Mouse (Mus musculus): ENCODE data around the gene Tmem98.

The Tmem98 gene

DNA sequence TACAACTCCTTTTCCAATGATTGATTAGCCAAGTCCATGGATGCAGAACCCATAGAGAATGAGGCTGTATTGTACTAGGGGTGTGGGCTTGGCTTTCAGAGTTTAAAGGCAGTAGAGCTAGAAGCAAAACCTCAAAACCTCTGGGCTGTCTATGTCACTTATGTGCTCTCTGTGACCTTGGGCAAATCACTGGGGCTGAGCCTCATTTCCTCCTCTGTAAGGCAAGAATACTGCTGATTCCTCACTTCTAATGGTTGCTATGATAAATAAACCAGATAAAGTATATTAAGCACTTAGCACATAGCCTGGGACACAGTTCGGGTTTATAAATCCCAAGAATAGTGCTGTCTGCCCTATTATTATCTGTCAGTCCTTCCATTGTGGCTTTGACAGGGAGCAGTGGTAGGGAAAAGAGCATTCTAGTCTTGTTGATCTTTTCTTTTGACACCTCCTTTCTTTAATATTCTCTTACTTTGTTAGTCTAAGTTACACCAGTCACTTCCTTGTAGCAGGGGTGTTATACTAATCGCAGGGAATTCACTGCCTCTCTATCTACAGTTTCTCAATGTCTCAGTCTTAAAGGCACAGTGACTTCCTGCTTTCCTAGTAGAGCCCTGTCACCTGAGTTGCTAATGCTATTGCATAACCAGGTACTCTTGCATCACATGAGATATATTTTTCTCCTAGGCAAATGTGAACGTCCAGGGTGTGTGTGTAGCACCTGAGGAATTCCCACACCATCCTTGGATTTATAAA lies 18.1 kb upstream of the Tmem98 start:
- no peak for DNase-seq (ENCODE audit: low read depth, low spot score)

DNA sequence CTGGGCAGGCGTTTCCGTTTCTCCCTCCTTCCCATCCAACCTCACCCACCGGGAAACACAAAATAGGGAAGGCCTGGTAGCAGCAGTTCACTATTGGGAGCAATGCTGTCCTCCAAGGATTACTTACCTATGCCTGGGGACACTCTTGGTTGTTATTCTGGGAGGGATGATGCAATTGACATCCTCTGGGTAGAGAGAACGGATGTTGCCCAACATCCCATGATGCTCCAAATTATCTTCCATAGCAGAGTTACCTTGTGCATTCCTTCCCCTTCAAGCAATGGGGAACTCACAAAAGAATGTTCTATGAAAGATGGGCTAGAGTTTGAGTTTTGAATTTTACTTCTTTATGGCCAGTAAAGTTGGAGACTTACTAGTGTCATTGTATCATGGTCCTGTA lies 16.6 kb upstream of the Tmem98 start:
- no peak for DNase-seq (ENCODE audit: low read depth, low spot score)

DNA sequence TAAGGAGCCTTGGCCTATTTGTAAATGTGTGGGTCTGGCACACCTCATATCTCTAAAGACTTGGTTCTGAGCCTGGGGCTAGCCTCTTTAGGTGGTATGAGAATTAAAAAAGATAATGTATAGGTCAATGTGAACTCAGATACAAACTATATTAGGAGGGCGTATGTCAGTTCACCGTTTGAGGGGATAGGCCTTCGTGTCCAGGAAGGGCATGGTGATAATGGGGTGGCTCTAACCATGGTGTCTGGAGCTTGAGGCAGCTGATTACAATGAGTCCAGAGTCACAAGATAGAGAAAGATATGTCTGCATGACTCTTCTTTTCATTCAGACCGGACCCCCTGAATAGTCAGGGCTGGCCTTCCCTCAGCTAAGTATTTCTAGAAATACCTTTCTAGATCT lies 15.7 kb upstream of the Tmem98 start:
- DNase-seq (ENCODE audit: low read depth, low spot score) = no peak

DNA sequence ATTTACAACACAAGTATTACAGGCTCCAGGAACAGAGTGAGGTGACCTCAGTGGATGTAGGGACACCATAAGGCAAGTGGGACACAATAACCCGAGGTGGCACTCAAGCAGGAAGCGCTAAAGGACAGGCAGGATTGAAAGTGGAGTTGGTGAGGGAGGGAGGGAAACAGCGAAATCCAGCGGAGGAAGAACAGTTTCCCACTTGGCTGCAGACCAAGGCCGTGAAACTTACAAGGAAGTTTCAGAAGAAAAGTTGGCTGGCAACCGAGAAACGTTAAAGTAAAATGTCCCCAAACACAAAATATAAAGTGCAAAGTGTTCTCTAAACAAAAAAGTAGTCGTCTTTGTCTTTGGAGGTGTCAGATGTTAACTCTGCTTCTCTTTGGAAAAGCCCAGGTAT lies 14.5 kb upstream of the Tmem98 start:
- DNase-seq (ENCODE audit: low read depth, low spot score) = no peak

DNA sequence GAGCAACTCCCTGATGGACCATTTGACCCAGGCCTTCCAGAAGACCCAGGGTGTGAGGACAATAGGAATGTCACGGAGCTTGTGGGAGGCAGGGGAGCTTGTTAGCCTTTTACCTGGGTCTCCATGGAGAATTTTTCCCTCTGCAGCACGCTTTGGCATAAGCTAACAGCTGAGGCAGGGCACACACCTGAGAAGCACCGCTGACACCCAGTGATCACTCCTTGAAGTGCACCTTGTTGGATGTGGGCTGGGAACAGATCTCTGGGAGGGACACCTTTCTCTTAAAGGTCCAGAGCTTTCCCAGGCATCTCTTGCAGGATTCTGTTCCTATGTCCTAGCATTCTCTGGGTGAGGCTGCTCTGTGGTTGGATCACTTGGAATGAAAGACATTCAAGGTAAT lies 10.0 kb upstream of the Tmem98 start:
- no peak for DNase-seq (ENCODE audit: low read depth, low spot score)

DNA sequence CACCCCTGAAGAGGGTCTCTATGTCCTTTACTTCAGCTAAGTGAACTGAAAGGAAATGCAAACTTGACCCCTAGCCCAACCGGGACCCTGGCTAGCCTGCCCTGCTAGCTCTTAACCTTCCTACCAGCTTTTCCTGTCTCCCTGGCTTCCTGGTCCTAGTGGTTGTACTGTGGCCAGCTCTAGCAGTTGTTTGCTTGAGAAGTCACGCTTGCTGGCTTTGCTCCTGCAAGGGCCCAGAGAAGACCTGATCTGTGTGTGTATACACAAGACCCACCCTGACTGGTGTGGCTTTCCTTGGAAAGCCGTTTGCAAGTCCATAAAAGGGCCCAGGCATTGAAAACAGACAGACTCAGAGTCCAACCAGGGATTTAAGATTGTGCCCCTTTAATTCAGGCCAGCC lies 7.3 kb upstream of the Tmem98 start:
- no peak for DNase-seq (ENCODE audit: low read depth, low spot score)

DNA sequence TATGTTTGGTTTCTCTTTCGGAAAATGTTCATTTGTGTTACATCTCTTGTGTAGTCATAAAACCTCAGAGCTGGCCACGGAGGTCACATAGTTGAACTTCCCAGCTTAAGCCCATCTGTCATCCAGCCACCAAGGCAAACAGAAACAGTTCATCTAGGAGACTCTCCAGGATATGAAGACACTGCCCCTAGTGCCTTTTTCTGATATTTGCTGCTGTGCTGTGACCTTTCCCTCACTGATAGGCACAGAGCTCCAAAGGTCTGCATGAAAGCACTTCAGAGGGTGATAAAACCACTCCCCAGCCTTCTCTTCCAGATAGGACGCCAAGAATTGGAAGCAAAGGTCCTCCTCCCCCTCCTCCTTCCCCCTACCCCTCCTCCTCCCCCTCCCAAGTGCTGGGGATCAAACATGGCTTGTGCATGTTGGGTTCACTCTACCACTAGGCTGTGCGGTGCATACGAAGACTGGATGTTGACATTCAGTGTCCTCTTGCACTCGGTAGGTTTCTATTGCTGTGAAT lies 1.4 kb upstream of the Tmem98 start:
- DNase-seq (ENCODE audit: low read depth, low spot score) = no peak

DNA sequence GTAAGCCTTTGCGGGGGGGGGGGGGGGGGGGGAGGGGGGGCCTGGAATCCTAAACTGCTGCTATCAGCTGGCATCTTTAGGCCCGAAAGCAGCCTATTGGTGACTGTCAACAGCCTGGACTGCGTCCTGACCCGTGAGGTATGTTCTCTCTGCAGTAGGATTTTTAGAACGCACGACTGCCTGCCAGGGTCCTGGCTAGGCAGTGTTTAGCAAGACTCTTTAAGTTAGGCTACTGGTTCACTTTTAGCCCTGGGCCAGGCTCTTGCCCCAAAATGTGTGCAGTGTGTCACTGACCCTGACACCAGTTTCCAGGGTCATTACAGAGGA lies 346 bp upstream of the Tmem98 start:
- DNase-seq (ENCODE audit: low read depth, low spot score) = no peak

DNA sequence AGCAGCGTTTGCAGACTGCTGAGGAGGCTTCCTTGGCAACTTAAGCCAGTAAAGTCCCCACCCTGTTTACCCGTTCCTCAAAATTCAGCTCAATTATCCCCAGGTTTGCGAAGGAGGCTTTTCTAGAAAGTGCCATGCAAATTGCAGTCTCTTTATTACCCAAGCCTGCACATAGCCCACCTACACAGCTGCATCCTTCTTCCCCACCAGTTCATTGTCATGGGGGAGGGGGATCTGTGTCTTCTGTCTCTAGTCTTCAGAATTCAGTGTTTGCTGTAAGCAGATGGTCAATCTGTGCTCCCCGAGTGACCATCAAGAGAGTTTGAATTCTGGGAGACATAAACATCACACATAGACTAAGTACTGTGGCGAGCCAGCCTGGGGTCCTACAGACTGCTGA lies 1.2 kb downstream of the Tmem98 start:
- DNase-seq (ENCODE audit: low read depth, low spot score) = no peak

DNA sequence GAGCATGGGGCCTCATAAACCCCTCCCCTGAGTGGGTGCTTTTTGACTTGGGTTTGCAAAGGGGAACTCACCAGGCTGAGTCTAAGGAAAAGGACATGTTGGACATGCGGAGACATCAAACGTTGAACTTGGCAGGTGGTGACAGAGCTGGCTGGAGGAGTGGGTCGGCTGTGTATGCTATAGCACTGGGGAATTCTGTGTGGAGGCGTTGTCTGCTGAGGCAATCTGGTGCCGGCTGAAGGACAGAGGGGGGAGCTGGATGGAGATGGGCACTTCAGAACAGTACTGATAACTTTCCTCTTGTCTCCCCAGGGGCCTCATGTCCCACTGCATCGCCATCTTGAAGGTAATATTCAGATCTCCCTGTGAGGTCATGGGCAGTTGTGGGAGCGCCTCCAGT lies 5.4 kb downstream of the Tmem98 start:
- DNase-seq (ENCODE audit: low read depth, low spot score) = peak; percentile 52

DNA sequence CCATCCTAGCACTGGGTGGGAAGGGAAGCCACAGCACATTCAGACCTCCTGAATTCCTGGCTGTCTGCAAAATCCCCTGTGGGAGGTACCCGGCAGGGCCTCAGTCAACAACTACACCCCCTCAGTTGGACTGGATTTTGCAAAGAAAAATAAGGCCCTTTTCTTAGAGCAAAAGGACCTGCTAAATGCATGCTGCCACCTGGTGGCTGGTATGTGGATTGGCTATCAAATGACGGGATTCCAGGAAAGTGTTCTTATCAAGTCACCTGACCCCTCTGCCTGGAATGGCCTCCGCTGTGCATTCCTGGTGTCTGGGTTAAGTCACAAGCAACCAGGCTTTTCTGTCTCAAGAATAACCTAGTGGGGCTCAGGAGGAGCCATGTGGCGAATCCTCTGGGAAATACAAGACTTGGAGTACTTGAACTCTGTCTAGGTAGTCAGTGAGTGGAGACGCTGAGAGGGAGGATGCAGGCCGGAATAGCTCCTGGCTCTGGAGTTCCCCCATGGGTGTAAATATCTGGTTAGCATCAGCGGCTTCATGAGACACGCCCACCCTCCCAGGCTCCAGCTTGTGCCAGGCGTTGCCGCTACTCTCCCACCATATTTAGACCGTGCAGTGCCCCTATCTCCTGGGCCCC lies 8.2 kb downstream of the Tmem98 start:
- peak; percentile 94 for DNase-seq (ENCODE audit: low read depth, low spot score)

DNA sequence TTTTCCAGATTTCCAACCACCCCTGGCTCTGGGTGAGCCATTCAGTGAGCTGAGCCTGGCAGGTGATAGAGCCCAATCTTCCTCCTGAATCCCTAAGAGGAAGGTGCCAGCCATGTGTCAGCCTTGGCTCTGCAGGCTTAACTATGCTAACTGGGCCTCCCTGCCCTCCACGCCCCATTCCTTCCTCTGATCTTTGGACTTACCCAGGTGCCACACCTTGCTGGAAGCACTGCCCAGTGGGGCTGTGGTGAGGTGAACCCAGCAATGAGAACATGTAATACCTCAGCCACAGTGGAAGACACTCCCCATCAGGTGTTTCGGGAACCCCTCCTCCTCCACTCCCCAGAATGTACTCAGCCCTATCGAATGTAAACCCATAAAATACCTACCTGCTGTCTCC lies 10.1 kb downstream of the Tmem98 start:
- DNase-seq (ENCODE audit: low read depth, low spot score) = no peak

DNA sequence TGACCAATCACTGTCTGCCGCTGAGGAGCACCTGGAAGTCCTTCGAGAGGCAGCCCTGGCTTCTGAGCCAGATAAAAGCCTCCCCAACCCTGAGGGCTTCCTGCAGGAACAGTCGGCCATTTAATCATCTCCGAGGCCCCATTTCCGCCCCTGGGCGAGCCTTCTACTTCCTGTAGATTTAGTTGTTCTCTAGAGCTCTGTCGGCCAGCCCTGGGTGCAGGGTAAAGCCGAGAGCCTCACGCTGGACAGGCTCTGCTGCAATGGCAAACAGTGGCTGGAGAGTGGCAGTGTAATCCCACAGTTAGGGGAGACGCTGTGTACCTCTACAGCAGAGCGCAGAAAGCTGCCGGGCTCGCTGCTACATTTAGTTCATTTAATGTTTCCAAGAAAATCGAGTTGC lies 11.3 kb downstream of the Tmem98 start:
- DNase-seq (ENCODE audit: low read depth, low spot score) = peak; percentile 69

DNA sequence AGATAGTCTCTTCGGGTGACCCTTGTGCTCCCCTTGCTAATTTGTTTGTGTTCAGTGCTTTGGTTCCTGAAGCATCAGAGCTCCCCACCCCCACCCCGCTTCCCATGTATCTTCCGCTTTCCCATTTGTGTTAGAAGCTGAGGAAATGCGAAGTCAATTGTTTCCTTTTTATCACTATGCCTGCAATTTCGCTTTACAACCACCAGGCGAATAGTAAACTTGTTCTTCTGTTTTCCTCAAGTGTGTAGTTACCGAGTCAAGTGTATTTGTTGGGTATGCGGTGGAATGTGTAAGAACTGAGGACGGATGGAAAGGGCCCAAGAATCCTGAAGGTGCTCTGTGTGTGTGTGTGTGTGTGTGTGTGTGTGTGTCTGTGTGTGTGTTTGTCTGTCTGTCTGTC lies 11.8 kb downstream of the Tmem98 start:
- no peak for DNase-seq (ENCODE audit: low read depth, low spot score)

DNA sequence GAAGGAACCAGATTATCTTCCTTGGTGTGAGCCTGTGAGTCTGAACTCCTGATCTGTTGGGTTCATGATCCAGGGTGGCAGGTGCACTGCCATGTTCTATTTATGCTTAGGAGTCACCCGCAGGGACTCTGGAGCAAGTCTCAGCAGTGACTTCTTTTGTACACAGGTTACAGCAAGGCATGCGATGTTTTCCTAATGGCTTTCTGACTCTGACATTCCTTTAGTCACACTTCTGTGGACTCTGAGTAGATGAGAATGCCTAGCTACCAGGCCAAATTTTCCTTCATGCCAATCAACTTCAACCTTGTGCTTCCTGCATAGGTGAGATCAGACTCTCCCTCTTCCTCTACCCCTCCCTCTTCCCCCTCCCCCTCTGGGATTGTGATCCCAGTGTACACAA lies 25.4 kb downstream of the Tmem98 start:
- DNase-seq (ENCODE audit: low read depth, low spot score) = no peak

DNA sequence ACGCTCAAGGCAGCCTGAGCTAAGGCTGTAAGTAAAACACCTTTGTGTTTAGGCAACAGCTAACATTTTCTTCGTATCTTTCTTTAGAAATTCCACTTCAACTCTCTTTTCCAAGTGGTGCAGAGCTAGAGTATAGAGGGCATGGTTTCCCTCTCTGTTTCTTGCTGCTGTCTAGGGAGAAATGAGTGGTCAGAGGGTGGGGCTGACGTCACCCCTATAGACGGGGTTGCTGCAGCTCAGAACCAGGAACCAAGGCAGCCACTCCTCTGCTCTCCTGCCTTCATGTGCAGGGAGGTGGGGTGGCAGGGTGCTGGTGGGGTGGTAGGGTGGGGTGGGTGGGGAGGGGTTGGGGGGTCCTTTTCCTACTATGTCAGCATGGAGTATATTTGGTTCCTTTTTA lies 25.9 kb downstream of the Tmem98 start:
- DNase-seq (ENCODE audit: low read depth, low spot score) = no peak

DNA sequence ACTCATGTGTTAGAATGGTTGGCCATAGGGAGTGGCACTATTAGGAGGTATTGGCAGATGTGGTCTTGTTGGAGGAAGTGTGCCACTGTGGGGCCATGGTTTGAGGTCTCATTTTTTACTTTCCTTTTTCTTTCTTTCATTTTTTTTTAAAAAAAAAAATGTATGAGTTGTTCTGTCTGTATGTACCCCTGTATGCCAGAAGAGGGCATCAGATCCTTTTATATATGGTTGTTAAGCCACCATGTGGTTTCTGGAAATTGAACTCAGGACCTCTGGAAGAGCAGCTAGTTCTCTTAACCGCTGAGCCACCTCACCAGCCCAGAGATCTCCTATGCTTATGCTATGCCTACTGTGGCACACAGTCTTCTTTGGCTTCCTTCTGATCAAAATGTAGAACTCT lies 28.7 kb downstream of the Tmem98 start:
- peak; percentile 25 for DNase-seq (ENCODE audit: low read depth, low spot score)

DNA sequence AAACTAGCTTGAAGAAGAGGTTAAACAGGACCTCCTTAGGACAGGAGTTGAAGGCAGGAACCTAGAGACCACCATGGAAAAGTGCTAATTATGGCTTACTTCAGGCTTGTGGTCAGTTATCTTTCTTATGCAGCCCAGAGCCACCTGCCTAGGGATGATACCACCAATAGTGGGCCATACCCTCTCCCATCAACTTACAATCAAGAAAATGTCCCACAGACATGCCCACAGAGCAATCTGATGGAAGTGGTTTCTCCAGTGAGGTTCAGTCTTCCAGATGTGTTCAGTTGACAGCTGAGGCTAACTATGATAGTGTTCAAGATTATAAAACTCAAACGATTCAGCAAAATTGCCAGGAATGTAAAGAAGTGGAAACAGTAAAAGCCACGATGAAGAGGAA lies 33.5 kb downstream of the Tmem98 start:
- DNase-seq (ENCODE audit: low read depth, low spot score) = no peak

DNA sequence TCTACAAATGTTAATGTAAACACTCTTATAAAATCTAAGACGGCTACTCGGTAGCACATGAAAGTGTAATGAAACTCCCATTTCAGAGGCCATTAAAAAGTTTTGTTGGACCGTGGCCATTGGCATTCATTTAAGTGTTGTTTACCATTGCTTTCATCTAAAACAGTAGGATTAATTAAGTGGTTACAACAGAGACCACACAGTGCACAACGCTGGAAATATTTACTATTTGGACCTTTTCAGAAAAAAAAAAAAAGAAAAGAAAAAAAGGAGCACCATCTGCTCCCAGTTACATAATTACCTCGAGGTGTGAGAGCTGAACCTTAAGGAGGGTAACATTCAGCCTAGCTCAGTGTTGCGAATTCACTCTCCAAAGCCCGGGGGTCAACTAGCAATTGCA lies 35.5 kb downstream of the Tmem98 start:
- peak; percentile 44 for DNase-seq (ENCODE audit: low read depth, low spot score)

DNA sequence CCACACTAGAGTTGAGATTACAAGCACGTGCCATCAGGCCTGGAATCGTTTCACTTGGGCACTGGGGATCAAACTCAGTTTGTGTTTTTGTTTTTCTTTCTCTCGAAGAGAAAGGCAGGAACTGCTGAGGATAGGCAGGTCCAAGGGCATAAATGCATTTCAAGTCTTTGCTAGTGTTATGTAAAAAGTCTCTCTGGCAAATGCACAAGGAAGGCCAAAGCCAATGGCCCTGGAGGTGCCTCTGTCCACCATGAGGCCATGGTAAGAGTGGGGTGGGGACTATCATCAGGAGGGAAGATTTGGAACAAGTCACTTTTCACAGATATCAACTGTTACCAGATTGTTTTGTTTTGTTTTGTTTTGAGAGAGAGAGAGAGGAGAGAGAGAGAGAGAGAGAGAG lies 36.1 kb downstream of the Tmem98 start:
- DNase-seq (ENCODE audit: low read depth, low spot score) = no peak

DNA sequence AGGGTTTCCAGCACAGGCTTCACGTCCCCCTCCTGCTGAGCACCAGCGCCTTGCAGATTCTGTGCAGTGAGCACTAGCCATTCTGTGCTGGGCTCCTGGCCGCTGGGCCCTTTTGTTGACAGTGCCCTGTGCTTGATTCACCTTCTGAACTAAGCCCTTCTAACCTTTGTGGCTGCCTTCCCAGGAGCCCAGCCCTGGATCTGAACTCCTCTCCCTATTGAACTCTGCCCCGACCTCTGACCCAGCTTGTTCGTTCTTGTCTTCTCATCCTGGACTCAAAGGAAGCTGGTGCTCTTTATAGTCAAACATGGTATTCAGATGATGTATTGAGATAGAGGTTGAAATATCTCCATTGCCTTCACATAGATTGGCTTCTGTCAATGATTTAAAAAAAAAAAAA lies 38.2 kb downstream of the Tmem98 start:
- no peak for DNase-seq (ENCODE audit: low read depth, low spot score)

DNA sequence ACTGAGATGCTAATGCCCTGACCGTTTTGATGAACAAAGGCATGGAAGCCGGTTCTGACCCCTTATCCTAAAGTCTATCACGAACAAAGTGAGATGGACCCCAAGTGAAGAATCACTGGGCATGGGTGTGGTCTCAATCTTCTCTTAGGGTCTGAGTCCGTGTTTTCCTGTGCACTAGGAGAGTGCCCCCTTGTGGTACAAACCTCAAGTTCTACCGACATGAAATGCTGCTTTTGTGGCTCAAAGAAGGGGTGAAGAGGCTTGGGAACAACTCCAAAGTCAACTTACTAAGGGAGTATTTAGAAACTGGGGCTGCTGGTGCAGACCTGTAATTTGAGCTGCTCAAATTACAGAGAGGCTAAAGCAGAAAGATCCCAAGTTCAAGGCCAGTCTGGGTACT lies 41.9 kb downstream of the Tmem98 start:
- DNase-seq (ENCODE audit: low read depth, low spot score) = peak; percentile 33

DNA sequence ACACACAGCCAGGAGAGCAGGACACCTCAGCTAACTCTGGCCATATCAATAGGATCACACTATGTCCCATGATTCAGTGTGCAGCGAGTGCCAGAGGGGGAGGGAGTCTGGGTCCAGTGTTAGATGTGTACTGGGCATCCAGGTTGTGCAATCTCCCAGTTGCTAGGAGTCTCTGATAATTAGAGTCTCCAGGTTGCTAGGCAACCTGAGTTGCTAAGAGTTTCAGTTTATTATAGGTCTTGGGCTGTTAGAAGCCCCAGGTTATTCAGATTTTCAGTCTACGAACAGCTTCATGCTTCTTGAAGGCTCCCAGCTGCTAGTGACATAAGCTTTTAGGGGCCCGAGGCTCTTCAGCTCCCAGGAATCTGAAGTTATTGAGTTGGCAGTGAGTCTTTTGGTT lies 43.0 kb downstream of the Tmem98 start:
- peak; percentile 57 for DNase-seq (ENCODE audit: low read depth, low spot score)

DNA sequence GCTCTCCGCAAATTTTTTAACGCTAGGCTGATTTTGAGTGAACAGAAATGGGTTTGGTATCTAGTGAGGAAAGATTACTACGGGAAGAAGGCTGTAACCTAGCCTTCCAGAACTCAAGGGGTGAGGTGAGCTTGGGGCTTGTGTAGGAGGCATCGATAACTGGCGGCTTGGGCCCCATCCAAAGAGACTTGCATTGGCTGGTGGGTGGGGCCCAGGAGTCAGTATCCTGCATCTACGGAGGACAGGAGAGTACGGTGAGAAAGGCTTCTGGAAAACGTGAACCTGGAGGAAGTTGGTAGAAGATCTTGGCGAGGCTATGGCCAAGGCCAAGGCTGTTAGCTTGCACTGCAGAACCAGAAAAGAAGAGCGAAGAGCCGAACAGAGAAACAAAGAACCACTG lies 44.5 kb downstream of the Tmem98 start:
- DNase-seq (ENCODE audit: low read depth, low spot score) = no peak

Measured in brain, adult 2 months (tissue).